Mouse (Mus musculus) limb, embryonic 10.5 days (tissue): ENCODE data around the gene Tead3. TPM values are rescaled to one million over a fixed set of nuclear protein-coding genes. Genes with fewer than 3 reads are reported as not detected.

ENCODE experiments used
- DNase-seq: peaks from one replicate; pipeline ENCODE4 v3.0.0-alpha.2; 2017; ENCODE audit warnings: low spot score
- H3K27ac ChIP-seq: fragments of 300-500 bp; sonication (generic); 2 replicates; pipeline ENCODE4 v1.5.1; 2016; ENCODE audit warnings: mild to moderate bottlenecking
- H3K27me3 ChIP-seq: fragments of 300-500 bp; sonication (generic); 2 replicates; pipeline ENCODE4 v1.6.1; 2016; ENCODE audit warnings: low read depth, mild to moderate bottlenecking; ENCODE audit not compliant: poor library complexity, severe bottlenecking
- H3K36me3 ChIP-seq: fragments of 300-500 bp; sonication (generic); 2 replicates; pipeline ENCODE4 v1.6.1; 2016; ENCODE audit warnings: mild to moderate bottlenecking, moderate library complexity
- H3K4me1 ChIP-seq: fragments of 300-500 bp; sonication (generic); 2 replicates; pipeline ENCODE4 v1.6.1; 2016
- H3K4me3 ChIP-seq: fragments of 300-500 bp; sonication (generic); 2 replicates; pipeline ENCODE4 v1.5.1; 2016; ENCODE audit warnings: mild to moderate bottlenecking, moderate library complexity
- H3K9me3 ChIP-seq: fragments of 300-500 bp; sonication (generic); replicated peaks from 2 replicates; pipeline ENCODE4 v1.6.1; 2016; ENCODE audit warnings: mild to moderate bottlenecking
- WGBS: fragments of 180-500 bp; shearing (Covaris S2); methylation state at CpG from one replicate; pipeline ENCODE4 v1.1.7; 2016; 5-methylcytosine and 5-hydroxymethylcytosine counted together
- polyA plus RNA-seq: library from polyadenylated mRNA; unstranded; fragments of >200 nt; fragmentation: Nextera tagmentation; extraction: Ambion mirVana; gene quantifications from 2 replicates; pipeline ENCODE4 v1.2.1, GENCODE M21; 2016

Gene Tead3
- polyA plus RNA-seq, 1 experiment from 2014 or later: 9.8 TPM

- Histone ChIP-seq H3K27ac (no peak overlapping the region), H3K9me3 (no peaks in the 10 kb centered on the region), H3K4me3 (no peak overlapping the region), H3K27me3 (no peaks in the 10 kb centered on the region), H3K4me1 (peaks cover 17% of the 10 kb centered on the region), H3K36me3 (peaks cover 93% of the 10 kb centered on the region)
- 95% methylated on average over 4 of the region's 4 CpGs for WGBS
- no peak for DNase-seq
Measured at GRCm38 (mm10) chr17:28321700-28322099, 28.9 kb downstream of the Tead3 start.

DNA sequence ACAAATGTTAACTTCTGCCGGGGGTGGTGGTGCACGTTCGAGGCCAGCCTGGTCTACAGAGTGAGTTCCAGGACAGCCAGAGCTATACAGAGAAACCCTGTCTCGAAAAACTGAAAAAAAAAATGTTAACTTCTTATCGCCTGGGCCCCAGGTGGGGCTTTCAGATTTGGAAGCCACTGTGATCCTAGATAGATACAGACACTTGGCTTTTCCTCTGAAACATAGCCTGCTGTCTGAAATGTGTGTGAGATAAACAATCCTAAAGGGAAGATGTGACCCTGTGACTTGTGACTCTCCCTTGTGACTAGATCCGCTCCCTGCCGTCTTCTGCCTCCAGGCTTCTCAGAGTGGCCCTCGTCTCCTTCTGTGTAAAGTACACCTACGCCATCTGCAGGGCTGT is 32.9 kb downstream of the Tead3 start:
- H3K4me1 ChIP-seq: peaks cover 37% of the 10 kb centered on the region
- no peak overlapping the region for H3K27ac ChIP-seq
- 93% methylated on average over 9 of the region's 9 CpGs for WGBS
- peaks cover 71% of the 10 kb centered on the region for H3K36me3 ChIP-seq
- no peak overlapping the region for H3K4me3 ChIP-seq
- no peaks in the 10 kb centered on the region for H3K27me3 ChIP-seq
- DNase-seq: no peak
- H3K9me3 ChIP-seq: no peaks in the 10 kb centered on the region

DNA sequence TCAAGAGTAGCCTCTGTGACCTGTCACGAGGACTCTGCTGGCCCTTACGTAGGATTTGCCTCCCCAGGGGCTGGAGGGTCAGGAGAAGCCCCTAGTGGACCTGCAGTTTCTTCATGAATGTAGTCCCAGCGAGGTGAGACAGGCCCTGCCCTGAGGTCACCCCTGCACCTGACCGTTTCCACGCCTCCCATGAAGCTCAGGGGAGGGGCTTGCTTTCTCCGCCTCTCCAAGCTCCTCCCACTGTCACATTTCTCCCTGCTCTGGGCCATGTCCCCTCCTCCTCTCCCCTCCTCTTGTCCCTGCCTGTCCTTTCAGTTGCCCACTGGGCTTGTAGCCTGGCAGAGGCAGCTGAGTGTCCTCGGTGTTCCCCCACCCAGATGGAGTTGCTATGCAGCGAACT is 33.5 kb downstream of the Tead3 start:
- Histone ChIP-seq H3K36me3 (peaks cover 64% of the 10 kb centered on the region), H3K4me3 (no peak overlapping the region), H3K27ac (no peak overlapping the region), H3K27me3 (no peaks in the 10 kb centered on the region), H3K4me1 (peaks cover 41% of the 10 kb centered on the region), H3K9me3 (no peaks in the 10 kb centered on the region)
- 60% methylated on average over 8 of the region's 8 CpGs for WGBS
- no peak for DNase-seq

DNA sequence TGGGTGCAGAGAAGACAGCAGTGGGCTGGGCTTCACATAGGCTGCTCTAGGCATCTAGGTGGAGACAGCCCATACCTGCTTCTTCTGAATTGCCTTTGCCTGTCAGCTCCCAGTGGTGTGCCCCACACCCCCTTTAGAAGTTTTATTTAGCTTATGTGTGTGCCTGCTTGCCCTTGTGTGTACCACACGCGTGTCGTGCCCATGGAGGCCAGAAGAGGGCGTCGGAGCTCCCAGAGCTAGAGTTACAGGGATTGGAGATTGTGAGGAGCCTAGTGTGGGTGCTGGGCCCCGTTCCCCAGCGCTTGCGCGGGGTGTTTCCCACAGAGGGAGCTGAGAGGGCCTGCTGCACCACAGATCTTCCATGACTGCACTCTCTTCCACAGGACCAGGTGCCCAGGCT is 34.1 kb downstream of the Tead3 start:
- H3K36me3 ChIP-seq: peaks cover 59% of the 10 kb centered on the region

GRCm38 (mm10) chr17:28315611-28316160 is 34.9 kb downstream of the Tead3 start:
- H3K27ac ChIP-seq: no peak overlapping the region
- WGBS: 88% methylated on average over 20 of the region's 20 CpGs
- no peak overlapping the region for H3K4me3 ChIP-seq
- peaks cover 52% of the 10 kb centered on the region for H3K36me3 ChIP-seq
- H3K27me3 ChIP-seq: no peaks in the 10 kb centered on the region
- DNase-seq: no peak
- H3K4me1 ChIP-seq: peaks cover 41% of the 10 kb centered on the region
- no peaks in the 10 kb centered on the region for H3K9me3 ChIP-seq

More for the DNA sequence above, 34.1 kb downstream of the Tead3 start:
- no peak overlapping the region for H3K4me3 ChIP-seq
- no peaks in the 10 kb centered on the region for H3K27me3 ChIP-seq
- peaks cover 41% of the 10 kb centered on the region for H3K4me1 ChIP-seq
- WGBS: 92% methylated on average over 9 of the region's 9 CpGs
- H3K9me3 ChIP-seq: no peaks in the 10 kb centered on the region
- H3K27ac ChIP-seq: no peak overlapping the region
- DNase-seq: no peak

GRCm38 (mm10) chr17:28313880-28314225 is 36.8 kb downstream of the Tead3 start:
- DNase-seq: no peak
- WGBS: 2% methylated on average over 11 of the region's 11 CpGs
- no peaks in the 10 kb centered on the region for H3K27me3 ChIP-seq
- H3K9me3 ChIP-seq: no peaks in the 10 kb centered on the region
- H3K4me1 ChIP-seq: peaks cover 41% of the 10 kb centered on the region
- peak overlapping the region; percentile 95 for H3K27ac ChIP-seq
- peaks cover 37% of the 10 kb centered on the region for H3K36me3 ChIP-seq
- H3K4me3 ChIP-seq: peak overlapping the region; percentile 91

DNA sequence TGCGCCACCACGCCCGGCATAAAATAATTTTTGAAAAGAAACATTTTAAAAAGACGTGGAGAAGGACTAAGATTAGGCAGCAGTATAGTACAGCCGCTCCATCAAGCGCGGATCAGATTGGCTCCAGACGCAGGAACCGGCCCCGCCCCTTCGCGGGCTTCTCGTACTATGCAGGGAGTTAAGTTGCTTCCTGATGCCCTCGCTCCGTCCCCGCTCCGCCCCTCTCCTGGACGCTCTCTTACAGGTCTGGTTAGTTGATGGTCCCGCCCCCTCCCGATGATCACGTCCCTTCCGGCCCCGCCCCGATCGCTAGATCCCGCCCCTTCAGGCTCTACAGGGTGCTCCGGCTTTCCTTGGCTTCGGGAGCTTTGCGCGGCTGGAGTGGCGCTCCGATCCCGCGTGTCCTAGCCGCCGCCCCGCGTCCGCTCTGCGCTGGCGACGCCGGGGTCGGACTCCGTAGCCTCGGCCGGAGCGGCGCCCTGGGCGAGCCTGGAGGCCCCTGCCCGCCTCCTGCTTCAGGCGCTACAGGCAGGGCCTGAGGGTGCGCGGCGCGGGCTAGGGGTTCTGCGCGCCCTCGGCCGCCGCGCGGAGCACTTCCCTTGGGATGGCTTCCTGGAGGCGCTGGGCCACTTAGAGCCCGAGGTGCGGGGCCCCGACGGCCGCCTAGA is 37.3 kb downstream of the Tead3 start, which contains the start of gene Fance:
TSS of gene Fance (plus strand) at position 308 of the 668 bp plus-strand sequence.
- peaks cover 32% of the 10 kb centered on the region for H3K36me3 ChIP-seq
- H3K9me3 ChIP-seq: no peaks in the 10 kb centered on the region
- H3K4me3 ChIP-seq: peak within 1 kb of the TSS; percentile 91
- DNase-seq: peak; percentile 99
- WGBS: under 1% methylated on average over 69 of the region's 69 CpGs
- H3K4me1 ChIP-seq: peaks cover 45% of the 10 kb centered on the region
- peak within 1 kb of the TSS; percentile 95 for H3K27ac ChIP-seq
- H3K27me3 ChIP-seq: no peaks in the 10 kb centered on the region

DNA sequence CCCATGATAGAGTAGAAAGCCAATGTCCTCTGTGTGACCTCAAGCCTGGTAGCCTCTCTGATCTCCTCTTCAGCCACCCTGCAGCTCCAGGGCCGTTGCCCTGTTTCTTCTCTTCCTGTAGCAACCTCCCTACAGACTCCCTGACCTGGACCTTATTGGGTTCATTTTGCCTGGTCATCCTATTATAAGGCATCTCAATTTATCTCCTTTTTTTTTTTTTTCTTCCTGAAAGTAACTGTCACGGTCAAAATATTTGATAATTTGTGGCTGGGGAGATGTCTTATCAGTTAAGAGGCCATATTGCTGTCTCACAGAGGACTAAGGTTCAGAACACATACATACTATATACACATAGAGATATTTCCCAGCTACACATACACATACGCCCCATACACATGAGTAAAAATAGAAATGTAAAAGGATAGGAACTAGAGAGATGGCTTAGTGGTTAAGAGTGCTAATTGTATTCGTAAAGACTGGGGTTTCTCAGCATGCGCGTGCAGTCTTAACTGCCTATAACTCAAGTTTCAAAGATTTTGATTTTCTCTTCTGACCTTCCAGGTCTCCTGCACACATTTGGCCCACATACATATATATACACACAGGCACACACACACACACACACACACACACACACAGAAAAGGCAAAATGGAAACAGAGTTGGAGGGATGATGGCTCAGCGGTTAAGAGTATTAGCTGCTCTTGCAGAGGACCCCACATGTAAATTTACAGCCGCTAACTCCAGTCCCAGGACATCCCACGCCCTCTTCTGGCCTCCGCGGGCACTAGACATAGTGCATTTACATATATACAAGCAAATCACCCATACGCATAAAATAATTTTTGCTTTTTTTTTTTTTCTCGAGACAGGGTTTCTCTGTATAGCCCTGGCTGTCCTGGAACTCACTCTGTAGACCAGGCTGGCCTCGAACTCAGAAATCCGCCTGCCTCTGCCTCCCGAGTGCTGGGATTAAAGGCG is 38.1 kb downstream of the Tead3 start:
- Histone ChIP-seq H3K27me3 (no peaks in the 10 kb centered on the region), H3K36me3 (peaks cover 24% of the 10 kb centered on the region), H3K9me3 (no peaks in the 10 kb centered on the region), H3K27ac (peak overlapping the region; percentile 95), H3K4me1 (peaks cover 52% of the 10 kb centered on the region), H3K4me3 (peak overlapping the region; percentile 91)
- no peak for DNase-seq
- 25% methylated on average over 17 of the region's 17 CpGs for WGBS

- Histone ChIP-seq H3K27me3 (no peaks in the 10 kb centered on the region), H3K9me3 (no peaks in the 10 kb centered on the region), H3K4me1 (peaks cover 48% of the 10 kb centered on the region), H3K36me3 (peaks cover 14% of the 10 kb centered on the region), H3K4me3 (no peak overlapping the region), H3K27ac (no peak overlapping the region)
- DNase-seq: no peak
- WGBS: 70% methylated on average over 5 of the region's 5 CpGs
Measured at GRCm38 (mm10) chr17:28311366-28312132, 39.1 kb downstream of the Tead3 start.

- no peaks in the 10 kb centered on the region for H3K27me3 ChIP-seq
- no peak for DNase-seq
- H3K4me1 ChIP-seq: peaks cover 43% of the 10 kb centered on the region
- H3K36me3 ChIP-seq: peaks cover 7% of the 10 kb centered on the region
- WGBS: 84% methylated on average over 3 of the region's 3 CpGs
- no peak overlapping the region for H3K4me3 ChIP-seq
- no peak overlapping the region for H3K27ac ChIP-seq
- H3K9me3 ChIP-seq: no peaks in the 10 kb centered on the region
Measured at GRCm38 (mm10) chr17:28310831-28311230, 39.8 kb downstream of the Tead3 start.

- peak overlapping the region; percentile 71 for H3K27ac ChIP-seq
- H3K27me3 ChIP-seq: no peaks in the 10 kb centered on the region
- WGBS: 23% methylated on average over 18 of the region's 18 CpGs
- no peaks in the 10 kb centered on the region for H3K9me3 ChIP-seq
- DNase-seq: peak; percentile 92
- peaks cover 31% of the 10 kb centered on the region for H3K4me1 ChIP-seq
- peak overlapping the region; percentile 20; the same call in 1 of the 2 replicates for H3K4me3 ChIP-seq
- no peaks in the 10 kb centered on the region for H3K36me3 ChIP-seq
Measured at GRCm38 (mm10) chr17:28308297-28309195, 42.1 kb downstream of the Tead3 start.
